Mouse (Mus musculus) 3134 (cell line): ENCODE data around the gene Sox5.

ENCODE experiments used
- DNase-seq: peaks from one replicate; pipeline ENCODE4 v3.0.0-alpha.2; 2011; ENCODE audit warnings: low spot score; ENCODE audit not compliant: insufficient read length; ENCODE audit errors: extremely low read depth

Gene Sox5

GRCm38 (mm10) chr6:144503399-144504196, 278.2 kb downstream of the Sox5 start:
- no peak for DNase-seq

DNA sequence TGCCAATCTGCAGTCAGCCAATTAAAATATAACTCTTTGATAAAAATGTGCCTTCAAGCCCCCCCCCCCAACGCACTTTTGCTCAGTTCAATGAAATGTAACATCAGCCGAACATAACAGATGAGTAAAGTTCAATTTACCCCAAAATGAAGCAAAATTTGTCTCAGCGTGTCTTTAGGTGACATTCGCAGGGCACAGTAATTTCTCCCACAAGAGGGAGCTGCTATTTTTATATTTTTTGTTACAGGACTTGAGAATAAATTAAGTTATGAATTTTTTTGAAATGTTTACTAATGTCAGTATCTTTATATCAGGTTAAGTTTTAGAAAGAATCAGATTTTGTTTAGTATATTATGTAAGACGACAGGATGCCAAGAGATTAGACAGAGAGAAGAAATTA, 280.3 kb downstream of the Sox5 start:
- no peak for DNase-seq

GRCm38 (mm10) chr6:144498177-144498576, 283.6 kb downstream of the Sox5 start:
- DNase-seq = no peak

DNA sequence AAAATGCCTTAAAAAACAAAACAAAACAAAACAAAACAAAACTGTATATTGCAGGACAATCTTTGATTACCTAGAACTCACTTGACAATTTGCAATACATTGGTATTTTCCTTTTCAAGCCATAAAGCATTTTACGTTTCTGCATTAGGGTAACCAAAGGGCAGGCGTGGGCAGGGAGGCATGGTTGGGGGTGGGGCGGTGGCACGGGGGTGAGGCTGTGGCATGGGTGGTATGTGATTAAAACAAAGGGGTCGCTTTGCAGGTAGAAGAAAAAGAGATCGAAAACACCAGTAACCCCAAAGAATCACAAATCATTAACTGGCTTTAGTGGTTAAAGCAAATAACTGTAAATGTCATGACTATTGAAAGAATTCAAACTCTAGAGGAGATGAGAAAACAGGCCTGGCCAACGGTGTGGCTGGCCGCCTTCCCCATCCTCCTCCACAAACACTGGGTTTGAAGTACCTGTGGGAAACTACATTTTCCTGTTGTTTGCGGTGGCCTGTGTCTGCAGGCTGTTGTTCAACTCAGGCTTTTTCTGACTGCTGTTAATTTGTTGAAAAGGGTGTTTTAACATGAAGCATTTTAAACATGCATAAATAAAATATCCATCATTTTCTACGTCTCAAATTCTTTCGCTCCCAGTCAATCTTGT, 289.9 kb downstream of the Sox5 start:
- no peak for DNase-seq

DNA sequence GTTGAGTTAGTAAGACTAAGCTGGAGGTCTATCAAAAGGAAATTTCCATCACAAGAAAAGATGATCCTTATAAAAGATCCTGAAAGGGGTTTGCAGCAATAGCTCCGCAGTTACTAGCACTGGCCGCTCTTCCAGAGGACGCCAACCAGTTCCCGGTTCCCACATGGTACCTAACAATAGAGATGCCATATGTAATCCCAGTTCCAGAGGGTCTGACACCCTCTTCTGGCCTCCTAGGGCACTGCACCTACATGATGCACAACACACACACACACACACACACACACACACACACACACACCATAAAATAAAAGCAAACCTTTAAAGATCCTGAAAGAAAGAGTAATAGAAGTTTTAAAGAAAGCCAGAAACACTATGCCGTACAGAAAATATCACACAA, 290.9 kb downstream of the Sox5 start:
- no peak for DNase-seq

DNA sequence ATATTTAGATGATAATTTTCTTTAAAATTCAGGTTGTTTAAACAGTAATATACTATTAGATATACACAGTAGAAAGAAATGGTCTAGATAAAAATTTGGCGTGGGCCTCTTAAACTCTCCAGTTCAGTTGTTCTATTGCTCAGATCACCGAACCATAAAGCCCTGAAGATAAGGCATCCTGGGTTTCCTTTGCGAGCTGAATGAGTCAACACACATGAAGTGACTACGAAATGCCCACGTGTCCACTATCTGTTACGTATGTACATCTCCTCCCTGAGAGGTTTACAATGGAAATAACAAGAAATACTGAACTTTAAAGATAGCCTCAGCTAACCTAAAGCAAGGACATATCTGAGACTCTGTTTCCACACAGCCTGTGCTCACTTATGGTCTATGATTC, 296.2 kb downstream of the Sox5 start:
- DNase-seq = no peak

GRCm38 (mm10) chr6:144483166-144483565, 298.6 kb downstream of the Sox5 start:
- DNase-seq = no peak

DNA sequence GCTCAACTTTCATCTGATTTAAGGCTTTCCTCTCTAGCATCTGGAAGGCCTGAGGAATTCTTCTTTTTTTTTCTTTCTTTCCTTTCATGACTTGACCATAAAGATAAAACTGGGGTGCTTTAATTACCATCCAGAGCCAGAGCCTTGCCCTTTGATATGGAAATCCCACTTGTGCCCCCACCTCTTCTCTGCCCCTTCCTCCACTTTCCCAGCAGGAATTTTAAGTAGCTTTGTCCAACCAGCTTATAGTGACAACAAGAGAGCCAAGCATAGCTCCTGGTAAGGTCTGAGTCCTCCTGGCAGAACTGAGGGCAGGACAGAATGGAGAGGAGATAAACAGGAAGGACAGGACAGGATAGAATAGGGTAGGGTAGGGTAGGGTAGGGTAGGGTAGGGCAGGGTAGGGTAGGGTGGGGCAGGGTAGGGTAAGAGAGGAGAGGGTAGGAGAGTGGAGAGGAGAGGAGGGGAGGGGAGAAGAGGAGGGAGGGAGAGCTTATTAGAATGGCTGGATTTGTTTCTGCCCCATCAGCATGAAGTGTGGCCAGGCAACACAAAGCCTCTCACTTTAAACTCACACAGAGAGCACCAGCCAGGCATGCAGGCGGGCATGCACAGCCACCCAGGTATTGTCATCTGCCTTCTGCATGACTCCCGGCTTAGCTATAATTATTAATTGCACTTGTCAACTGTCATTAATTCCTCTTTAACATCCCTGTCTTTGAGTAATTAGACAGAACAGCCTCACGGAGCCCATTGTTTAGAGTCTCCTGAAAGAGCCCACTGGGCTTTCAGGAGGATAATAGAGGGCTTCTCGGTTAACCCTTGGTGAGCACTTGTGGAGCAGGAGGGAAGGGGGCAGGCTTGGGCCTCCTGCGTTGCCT, 300.9 kb downstream of the Sox5 start:
- no peak for DNase-seq

GRCm38 (mm10) chr6:144479861-144480260, 301.9 kb downstream of the Sox5 start:
- DNase-seq = no peak

- no peak for DNase-seq
These were observed 304.3 kb downstream of the Sox5 start for GRCm38 (mm10) chr6:144477287-144478064.

- DNase-seq = no peak
These were observed 308.3 kb downstream of the Sox5 start for GRCm38 (mm10) chr6:144473437-144473836.

DNA sequence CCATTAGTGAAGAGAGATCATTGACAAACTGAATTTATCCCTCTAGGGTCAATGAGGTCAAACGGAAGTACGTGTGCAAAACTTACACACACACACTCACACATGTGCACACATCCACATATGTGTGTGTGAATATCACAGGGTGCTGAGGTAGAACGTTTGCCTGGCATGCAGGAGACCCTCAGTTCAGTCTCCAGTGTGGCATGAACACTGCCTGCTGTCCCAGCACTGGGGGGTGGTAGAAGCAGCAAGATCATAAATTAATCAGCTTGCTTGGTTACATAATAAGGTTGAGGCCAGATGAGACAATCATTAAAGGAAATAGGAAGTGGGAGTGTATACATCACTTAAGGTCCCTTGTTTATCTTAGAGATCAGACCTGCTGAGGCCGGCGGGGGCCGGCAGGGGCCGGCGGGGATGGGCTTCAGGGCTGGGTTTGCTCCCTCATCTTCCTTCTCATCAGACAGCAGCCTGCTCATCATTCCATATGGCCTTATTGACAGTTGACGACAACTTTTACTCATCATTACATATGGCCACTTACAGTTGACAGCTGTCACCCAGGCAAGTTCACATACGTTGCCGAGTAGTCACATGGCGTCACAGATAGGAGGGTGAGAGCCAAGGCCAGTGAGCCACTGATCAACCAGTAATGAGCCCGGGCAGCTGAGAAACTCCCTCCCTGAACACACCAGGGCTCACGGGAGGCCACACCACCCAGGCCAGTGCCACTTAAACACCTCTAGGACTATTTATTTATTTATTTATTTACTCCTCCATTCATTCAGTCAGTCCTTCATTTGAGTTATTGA, 309.5 kb downstream of the Sox5 start:
- DNase-seq = peak; percentile 28

GRCm38 (mm10) chr6:144466711-144467110, 315.1 kb downstream of the Sox5 start:
- DNase-seq = no peak

DNA sequence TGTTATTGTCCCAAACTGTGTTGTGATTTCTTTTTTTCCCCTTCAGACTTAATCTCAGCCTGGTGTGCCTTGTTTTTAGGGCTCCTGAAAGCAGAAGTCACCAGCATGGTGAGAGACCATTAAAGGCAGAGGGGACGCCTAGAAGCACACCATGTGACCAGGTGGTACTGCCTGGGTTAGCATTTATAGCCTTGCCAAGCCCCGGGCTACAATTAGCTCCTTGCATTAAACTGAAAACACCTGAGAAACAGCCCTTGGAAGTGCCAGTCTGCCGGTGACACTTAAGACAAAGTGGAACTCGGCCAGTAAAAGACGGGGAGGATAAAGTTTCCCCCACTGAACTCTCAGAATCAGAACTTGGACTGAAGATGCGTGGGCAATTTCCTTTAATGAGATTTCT, 318.1 kb downstream of the Sox5 start:
- no peak for DNase-seq

- no peak for DNase-seq
These were observed 318.5 kb downstream of the Sox5 start for GRCm38 (mm10) chr6:144463274-144463673.

GRCm38 (mm10) chr6:144459486-144459885, 322.3 kb downstream of the Sox5 start:
- DNase-seq = no peak

DNA sequence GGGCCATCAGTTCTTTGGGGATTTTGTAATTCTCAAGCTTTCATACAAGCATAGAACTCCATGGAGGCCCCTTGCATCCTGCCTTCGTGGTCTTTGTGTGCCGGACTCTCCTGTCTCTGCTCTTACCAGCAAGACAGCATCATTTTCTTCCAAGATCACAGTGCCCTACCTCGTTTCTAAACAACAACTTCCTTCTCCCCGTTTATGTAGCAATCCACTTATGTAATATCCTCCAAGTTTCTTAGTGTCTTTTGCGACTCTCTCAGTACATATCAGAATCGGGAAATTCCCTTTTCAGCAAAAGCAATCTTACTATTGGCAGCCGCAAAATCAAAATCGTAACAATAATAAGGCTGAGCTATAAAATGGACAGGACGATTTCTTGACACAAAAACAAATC, 324.3 kb downstream of the Sox5 start:
- DNase-seq = no peak

DNA sequence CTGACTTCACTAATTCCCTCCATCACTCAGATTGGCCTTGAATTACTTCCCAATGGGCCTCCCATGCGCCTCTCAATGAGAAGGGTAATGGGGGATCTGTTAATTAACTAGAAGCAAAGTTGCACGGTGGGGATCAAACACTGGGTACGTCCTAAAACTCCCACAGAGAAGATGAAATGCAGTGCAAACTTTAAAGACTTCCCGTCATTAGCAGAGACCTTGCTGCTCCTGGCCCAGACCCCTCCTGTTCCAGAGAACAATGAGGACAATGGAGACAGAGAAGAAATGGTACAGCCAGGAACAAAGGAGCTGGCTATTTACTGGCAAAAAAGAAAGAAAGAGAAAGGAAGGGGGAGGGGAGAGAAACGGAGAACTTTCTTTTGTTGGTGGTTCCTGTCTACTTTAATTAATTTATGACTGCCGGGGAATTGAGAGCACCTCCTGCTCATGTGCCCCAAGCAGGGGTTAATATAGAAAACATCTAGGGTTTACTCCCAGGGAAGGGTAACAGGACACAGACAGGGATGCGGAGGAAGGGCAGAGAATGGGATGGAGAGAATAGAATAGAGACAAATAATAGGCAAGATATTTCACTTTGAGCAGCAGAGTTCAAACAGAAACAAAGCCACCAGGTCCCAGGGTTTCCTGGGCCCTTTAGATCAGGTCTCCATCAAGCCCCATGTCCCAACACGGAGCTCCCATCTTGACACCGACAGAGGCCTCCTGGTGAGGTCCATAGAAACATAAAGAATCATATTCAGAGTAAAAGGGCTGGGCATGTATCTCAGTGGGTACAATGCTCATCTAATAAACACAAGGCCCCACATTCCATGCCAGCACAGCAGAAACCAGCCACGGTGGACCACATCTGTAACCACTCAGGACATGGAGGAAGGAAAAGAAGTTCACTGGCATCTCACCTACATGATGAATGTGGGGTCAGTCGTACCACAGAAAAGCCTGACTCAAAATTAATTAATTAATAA, 327.2 kb downstream of the Sox5 start:
- DNase-seq = no peak

- DNase-seq = no peak
These were observed 328.2 kb downstream of the Sox5 start for GRCm38 (mm10) chr6:144453605-144454004.
